Mouse (Mus musculus) liver, postnatal 0 days (tissue): ENCODE results near the gene Dmrtc1a.
"Not testable (repeated sequence)": the region's sequence is repeated elsewhere in the genome, so short reads cannot be mapped to it uniquely, and the experiment has no call there.

Experiments
- CTCF ChIP-seq: sonication (generic); IDR thresholded peaks from 2 replicates; pipeline ENCODE4 v1.5.1; 2016; ENCODE audit warnings: antibody characterized with exemption, low read depth
- EP300 ChIP-seq: IDR thresholded peaks from 2 replicates; pipeline ENCODE4 v1.6.1; 2016; ENCODE audit warnings: antibody characterized with exemption, low read depth, mild to moderate bottlenecking

DNA sequence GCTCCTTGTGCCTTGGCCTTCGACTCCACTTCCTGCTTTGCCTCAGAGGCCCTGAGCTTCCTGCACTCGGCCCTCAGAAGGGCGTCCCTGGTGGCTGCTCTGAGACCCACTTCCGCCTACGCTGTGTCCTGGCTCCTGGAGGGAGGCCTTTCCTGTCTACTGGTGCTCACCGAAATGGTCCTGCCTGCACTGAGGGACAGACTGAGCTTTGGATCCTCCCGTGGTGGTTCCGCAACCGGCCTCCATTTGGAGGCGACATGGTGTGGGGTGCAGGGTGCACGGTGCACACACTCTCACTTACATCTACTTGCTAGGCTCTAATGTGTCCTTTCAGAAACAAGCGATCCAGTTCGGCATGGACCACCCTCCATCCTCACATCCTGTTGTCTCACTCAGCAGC, 54.0 kb downstream of the Dmrtc1a start, which contains the start of gene Dmrtc1c2:
- TF ChIP-seq CTCF, EP300: not testable (repeated sequence)
